Mouse (Mus musculus) embryonic facial prominence, embryonic 11.5 days (tissue): Measurements from ENCODE around the gene Nav2. TPM values are rescaled to one million over a fixed set of nuclear protein-coding genes. Genes with fewer than 3 reads are reported as not detected.

Experiments used
- ATAC-seq: fragments of 200-750 bp; cut with Nextera tagmentation; replicated peaks from 2 replicates; pipeline ENCODE4 v1.8.0; 2017; ENCODE audit warnings: low read depth; ENCODE audit not compliant: insufficient number of reproducible peaks, low FRiP score, low TSS enrichment
- DNase-seq: peaks from one replicate; pipeline ENCODE4 v3.0.0-alpha.2; 2015; ENCODE audit warnings: low spot score
- H3K27ac ChIP-seq: fragments of 300-500 bp; sonication (generic); replicated peaks from 2 replicates; pipeline ENCODE4 v1.5.1; 2014; ENCODE audit warnings: mild to moderate bottlenecking, low read depth, low read length, control low read depth
- H3K27me3 ChIP-seq: fragments of 300-500 bp; sonication (generic); 2 replicates; pipeline ENCODE4 v1.6.1; 2014; ENCODE audit warnings: mild to moderate bottlenecking, low read length, moderate library complexity, mixed read lengths; ENCODE audit not compliant: control insufficient read depth, insufficient read depth
- H3K36me3 ChIP-seq: fragments of 300-500 bp; sonication (generic); replicated peaks from 2 replicates; pipeline ENCODE4 v1.6.1; 2014; ENCODE audit warnings: low read depth, mild to moderate bottlenecking, low read length, moderate library complexity, mixed read lengths; ENCODE audit not compliant: control insufficient read depth, insufficient read depth
- H3K4me1 ChIP-seq: fragments of 300-500 bp; sonication (generic); 2 replicates; pipeline ENCODE4 v1.6.1; 2014; ENCODE audit warnings: low read length, mixed read lengths; ENCODE audit not compliant: control insufficient read depth, insufficient read depth
- H3K4me2 ChIP-seq: fragments of 300-500 bp; sonication (generic); 2 replicates; pipeline ENCODE4 v1.6.1; 2014; ENCODE audit warnings: low read depth, mild to moderate bottlenecking, control low read depth, low read length, moderate library complexity
- H3K4me3 ChIP-seq: fragments of 300-500 bp; sonication (generic); 2 replicates; pipeline ENCODE4 v1.5.1; 2014; ENCODE audit warnings: low read depth, low read length, control low read depth
- H3K9ac ChIP-seq: fragments of 300-500 bp; sonication (generic); replicated peaks from 2 replicates; pipeline ENCODE4 v1.6.1; 2014; ENCODE audit warnings: mild to moderate bottlenecking, control low read depth, low read length
- H3K9me3 ChIP-seq: fragments of 300-500 bp; sonication (generic); replicated peaks from 2 replicates; pipeline ENCODE4 v1.6.1; 2016; ENCODE audit warnings: mild to moderate bottlenecking, low read length, inconsistent platforms, mixed read lengths; ENCODE audit not compliant: control insufficient read depth
- WGBS: fragments of 180-500 bp; shearing (Covaris S2); extraction: QIAGEN DNeasy Blood & Tissue Kit; methylation state at CpG from one replicate; pipeline ENCODE4 v1.1.7; 2014; 5-methylcytosine and 5-hydroxymethylcytosine counted together
- polyA plus RNA-seq: library from polyadenylated mRNA; unstranded; fragments of >200 nt; fragmentation: Nextera tagmentation; extraction: Ambion mirVana; gene quantifications from 2 replicates; pipeline ENCODE4 v1.2.1, GENCODE M21; 2014

Gene Nav2
- polyA plus RNA-seq, 1 experiment from 2014 or later = 7.3 TPM

GRCm38 (mm10) chr7:48954501-48954900 lies 46.0 kb downstream of the Nav2 start:
- 81% methylated on average over 5 of the region's 5 CpGs for WGBS
- Histone ChIP-seq H3K9me3 (no peaks in the 10 kb centered on the region), H3K27ac (no peak overlapping the region), H3K4me2 (no peak overlapping the region), H3K4me3 (no peak overlapping the region), H3K27me3 (peaks cover 11% of the 10 kb centered on the region), H3K36me3 (no peaks in the 10 kb centered on the region), H3K9ac (no peak overlapping the region), H3K4me1 (peaks cover 2% of the 10 kb centered on the region)
- ATAC-seq (no peak), DNase-seq (no peak)

- peaks cover 2% of the 10 kb centered on the region for H3K4me1 ChIP-seq
Measured at GRCm38 (mm10) chr7:48958528-48959315, 50.2 kb downstream of the Nav2 start.

GRCm38 (mm10) chr7:48959316-48959661 lies 50.8 kb downstream of the Nav2 start:
- H3K27ac ChIP-seq = no peak overlapping the region
- H3K4me2 ChIP-seq = peak overlapping the region; percentile 72
- WGBS = 11% methylated on average over 13 of the region's 13 CpGs
- no peaks in the 10 kb centered on the region for H3K9me3 ChIP-seq
- H3K9ac ChIP-seq = peak overlapping the region; percentile 46
- H3K4me3 ChIP-seq = peak overlapping the region; percentile 38
- DNase-seq = no peak
- H3K4me1 ChIP-seq = peaks cover 2% of the 10 kb centered on the region
- peaks cover 36% of the 10 kb centered on the region for H3K27me3 ChIP-seq
- H3K36me3 ChIP-seq = no peaks in the 10 kb centered on the region
- peak; percentile 25; the same call in 1 of the 2 replicates for ATAC-seq

More at GRCm38 (mm10) chr7:48958528-48959315, 50.2 kb downstream of the Nav2 start:
- no peaks in the 10 kb centered on the region for H3K36me3 ChIP-seq
- H3K9me3 ChIP-seq = no peaks in the 10 kb centered on the region
- peak overlapping the region; percentile 38 for H3K4me3 ChIP-seq
- ATAC-seq (peak; percentile 98), DNase-seq (peak; percentile 89)
- WGBS = 1% methylated on average over 30 of the region's 32 CpGs
- no peak overlapping the region for H3K27ac ChIP-seq
- H3K4me2 ChIP-seq = peak overlapping the region; percentile 72
- H3K9ac ChIP-seq = peak overlapping the region; percentile 46
- H3K27me3 ChIP-seq = peaks cover 36% of the 10 kb centered on the region

- peak overlapping the region; percentile 26; the same call in 1 of the 2 replicates for H3K4me2 ChIP-seq
Measured at GRCm38 (mm10) chr7:48960152-48960551, 51.6 kb downstream of the Nav2 start.

GRCm38 (mm10) chr7:48961501-48961900 lies 53.0 kb downstream of the Nav2 start:
- peaks cover 2% of the 10 kb centered on the region for H3K4me1 ChIP-seq
- no peak overlapping the region for H3K9ac ChIP-seq
- peaks cover 36% of the 10 kb centered on the region for H3K27me3 ChIP-seq
- no peak overlapping the region for H3K27ac ChIP-seq
- H3K36me3 ChIP-seq = no peaks in the 10 kb centered on the region
- DNase-seq (no peak), ATAC-seq (no peak)
- no peak overlapping the region for H3K4me3 ChIP-seq
- no peaks in the 10 kb centered on the region for H3K9me3 ChIP-seq
- H3K4me2 ChIP-seq = no peak overlapping the region
- 46% methylated on average over 8 of the region's 8 CpGs for WGBS

More at GRCm38 (mm10) chr7:48960152-48960551, 51.6 kb downstream of the Nav2 start:
- Histone ChIP-seq H3K27me3 (peaks cover 36% of the 10 kb centered on the region), H3K9me3 (no peaks in the 10 kb centered on the region), H3K4me3 (peak overlapping the region; percentile 8), H3K9ac (no peak overlapping the region; the same call in 1 of the 2 replicates), H3K27ac (no peak overlapping the region), H3K4me1 (peaks cover 2% of the 10 kb centered on the region), H3K36me3 (no peaks in the 10 kb centered on the region)
- WGBS = 9% methylated on average over 10 of the region's 10 CpGs
- ATAC-seq (no peak), DNase-seq (no peak)

GRCm38 (mm10) chr7:48961935-48962334 lies 53.4 kb downstream of the Nav2 start:
- no peak overlapping the region for H3K4me3 ChIP-seq

GRCm38 (mm10) chr7:48963112-48963511 lies 54.6 kb downstream of the Nav2 start:
- DNase-seq = no peak
- Histone ChIP-seq H3K9me3 (no peaks in the 10 kb centered on the region), H3K4me2 (no peak overlapping the region), H3K27ac (no peak overlapping the region), H3K27me3 (peaks cover 34% of the 10 kb centered on the region), H3K4me3 (no peak overlapping the region), H3K36me3 (no peaks in the 10 kb centered on the region), H3K4me1 (peaks cover 2% of the 10 kb centered on the region), H3K9ac (no peak overlapping the region)
- 32% methylated on average over 5 of the region's 5 CpGs for WGBS
- ATAC-seq = no peak

More at GRCm38 (mm10) chr7:48961935-48962334, 53.4 kb downstream of the Nav2 start:
- Histone ChIP-seq H3K9me3 (no peaks in the 10 kb centered on the region), H3K4me2 (no peak overlapping the region), H3K4me1 (peaks cover 2% of the 10 kb centered on the region), H3K9ac (no peak overlapping the region), H3K27me3 (peaks cover 36% of the 10 kb centered on the region), H3K27ac (no peak overlapping the region), H3K36me3 (no peaks in the 10 kb centered on the region)
- ATAC-seq (no peak), DNase-seq (no peak)
- WGBS = 53% methylated on average over 4 of the region's 4 CpGs

GRCm38 (mm10) chr7:48963554-48963953 lies 55.0 kb downstream of the Nav2 start:
- H3K4me1 ChIP-seq = no peaks in the 10 kb centered on the region; the same call in 1 of the 2 replicates
- H3K27ac ChIP-seq = no peak overlapping the region
- 61% methylated on average over 4 of the region's 4 CpGs for whole genome bisulfite sequencing
- H3K27me3 ChIP-seq = peaks cover 31% of the 10 kb centered on the region
- no peak overlapping the region for H3K4me2 ChIP-seq
- H3K9ac ChIP-seq = no peak overlapping the region
- H3K36me3 ChIP-seq = no peaks in the 10 kb centered on the region
- no peak for ATAC-seq
- H3K9me3 ChIP-seq = no peaks in the 10 kb centered on the region
- no peak overlapping the region for H3K4me3 ChIP-seq
- no peak for DNase-seq
